Mouse (Mus musculus) liver, embryonic 16.5 days (tissue): Measurements from ENCODE around the gene 1500009C09Rik. TPM values are rescaled to one million over a fixed set of nuclear protein-coding genes. Genes with fewer than 3 reads are reported as not detected.
"Not testable (repeated sequence)": the region's sequence is repeated elsewhere in the genome, so short reads cannot be mapped to it uniquely, and the experiment has no call there.

Source experiments
- ATAC-seq: fragments of 200-750 bp; cut with Nextera tagmentation; 2 replicates; pipeline ENCODE4 v1.8.0; 2017; ENCODE audit warnings: low read depth, mild to moderate bottlenecking, moderate number of reproducible peaks, moderate library complexity
- H3K27ac ChIP-seq: fragments of 300-500 bp; sonication (generic); 2 replicates; pipeline ENCODE4 v1.5.1; 2014; ENCODE audit warnings: mild to moderate bottlenecking, low read length
- H3K27me3 ChIP-seq: fragments of 300-500 bp; sonication (generic); 2 replicates; pipeline ENCODE4 v1.6.1; 2014; ENCODE audit warnings: low read depth, low read length, mixed read lengths; ENCODE audit not compliant: control insufficient read depth, insufficient read depth
- H3K36me3 ChIP-seq: fragments of 300-500 bp; sonication (generic); 2 replicates; pipeline ENCODE4 v1.6.1; 2014; ENCODE audit warnings: mild to moderate bottlenecking; ENCODE audit not compliant: control insufficient read depth, insufficient read depth
- H3K4me1 ChIP-seq: fragments of 300-500 bp; sonication (generic); 2 replicates; pipeline ENCODE4 v1.6.1; 2014; ENCODE audit warnings: low read depth, low read length, mixed read lengths; ENCODE audit not compliant: control insufficient read depth
- H3K4me2 ChIP-seq: fragments of 300-500 bp; sonication (generic); 2 replicates; pipeline ENCODE4 v1.6.1; 2014; ENCODE audit warnings: low read depth, low read length, mixed read lengths
- H3K4me3 ChIP-seq: fragments of 300-500 bp; sonication (generic); 2 replicates; pipeline ENCODE4 v1.5.1; 2014; ENCODE audit warnings: low read depth, mild to moderate bottlenecking, low read length
- H3K9ac ChIP-seq: fragments of 300-500 bp; sonication (generic); 2 replicates; pipeline ENCODE4 v1.6.1; 2014; ENCODE audit warnings: low read depth, low read length
- H3K9me3 ChIP-seq: fragments of 300-500 bp; sonication (generic); replicated peaks from 2 replicates; pipeline ENCODE4 v1.6.1; 2016; ENCODE audit warnings: low read length; ENCODE audit not compliant: control insufficient read depth
- WGBS: fragments of 180-500 bp; shearing (Covaris S2); extraction: QIAGEN DNeasy Blood & Tissue Kit; methylation state at CpG from one replicate; pipeline ENCODE4 v1.1.7; 2014; ENCODE audit not compliant: insufficient replicate concordance; 5-methylcytosine and 5-hydroxymethylcytosine counted together
- polyA plus RNA-seq: library from polyadenylated mRNA; unstranded; fragments of >200 nt; fragmentation: Nextera tagmentation; extraction: Ambion mirVana; gene quantifications from 2 replicates; pipeline ENCODE4 v1.2.1, GENCODE M21; 2015

The 1500009C09Rik gene
- polyA plus RNA-seq, 1 experiment from 2014 or later = not detected

DNA sequence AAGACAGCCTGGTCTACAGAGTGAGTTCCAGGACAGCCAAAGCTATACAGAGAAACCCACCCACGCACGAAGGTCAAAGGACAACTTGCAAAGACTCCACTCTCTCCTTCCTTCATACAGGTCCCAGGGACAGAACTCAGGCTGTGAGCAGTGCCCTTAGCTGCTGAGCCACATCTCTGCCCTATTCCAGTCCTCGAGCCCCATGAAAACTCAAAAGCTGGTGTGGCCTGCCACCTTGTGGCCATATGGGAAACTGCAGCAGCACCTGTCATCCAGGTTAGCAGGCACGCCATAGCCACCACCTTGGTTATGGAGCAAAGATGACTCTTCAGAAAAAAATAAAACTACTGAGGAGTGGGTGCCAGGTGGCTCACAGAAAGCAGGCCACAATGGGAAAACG is 15.6 kb upstream of the 1500009C09Rik start:
- 16% methylated on average over 5 of the region's 5 CpGs for WGBS
- Histone ChIP-seq H3K9me3 (no peaks in the 10 kb centered on the region), H3K4me1 (peaks cover 7% of the 10 kb centered on the region)

DNA sequence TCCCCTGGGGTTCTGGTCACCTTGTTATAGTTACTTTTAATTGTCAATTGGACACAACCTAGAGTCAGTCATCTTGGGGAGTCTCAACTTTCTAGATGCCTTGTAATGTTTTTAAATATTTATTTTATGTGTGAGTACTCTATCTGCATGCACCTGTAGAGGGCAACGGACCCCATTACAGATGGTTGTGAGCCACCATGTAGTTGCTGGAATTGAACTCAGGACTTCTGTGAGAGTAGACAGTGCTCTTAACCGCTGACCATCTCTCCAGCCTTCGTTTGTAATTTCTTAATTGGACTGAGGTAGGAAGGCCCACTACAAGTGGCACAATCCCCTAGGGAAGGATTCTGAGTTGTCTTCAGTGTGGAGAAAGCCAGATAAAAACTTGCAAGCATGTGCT is 8.9 kb upstream of the 1500009C09Rik start:
- Histone ChIP-seq H3K4me3 (peak overlapping the region; percentile 78), H3K4me1 (peaks cover 11% of the 10 kb centered on the region), H3K27ac (no peak overlapping the region), H3K9ac (peak overlapping the region; percentile 84), H3K36me3 (peaks cover 1% of the 10 kb centered on the region), H3K27me3 (no peaks in the 10 kb centered on the region), H3K4me2 (peak overlapping the region; percentile 96), H3K9me3 (no peaks in the 10 kb centered on the region)
- ATAC-seq = no peak
- 67% methylated on average over 3 of the region's 3 CpGs for WGBS

More for the DNA sequence above, 15.6 kb upstream of the 1500009C09Rik start:
- Histone ChIP-seq H3K4me2 (no peak overlapping the region), H3K36me3 (peaks cover 3% of the 10 kb centered on the region), H3K4me3 (no peak overlapping the region), H3K27me3 (no peaks in the 10 kb centered on the region), H3K27ac (no peak overlapping the region), H3K9ac (no peak overlapping the region)
- peak; percentile 62 for ATAC-seq

DNA sequence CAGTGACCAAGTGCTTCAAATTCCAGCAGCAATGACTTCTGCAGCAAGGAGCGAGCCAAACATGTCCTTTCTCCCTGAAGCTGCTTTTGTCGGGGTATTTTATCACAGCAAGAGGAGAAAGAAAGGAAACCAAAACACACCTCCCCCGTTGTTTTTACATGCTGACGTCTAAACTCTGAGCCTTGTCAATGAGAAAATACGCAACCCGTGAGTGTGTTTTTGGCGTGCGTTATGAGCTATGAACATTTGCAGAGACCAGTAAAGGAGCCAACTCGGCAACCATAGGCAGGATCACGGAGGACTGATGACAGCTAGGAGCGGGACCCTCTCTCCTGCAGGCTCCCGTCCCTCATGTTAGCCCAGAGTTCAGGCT is 8.5 kb upstream of the 1500009C09Rik start:
- Histone ChIP-seq H3K9ac (peak overlapping the region; percentile 84), H3K27ac (peak overlapping the region; percentile 86), H3K9me3 (no peaks in the 10 kb centered on the region), H3K27me3 (no peaks in the 10 kb centered on the region), H3K4me1 (peaks cover 11% of the 10 kb centered on the region), H3K36me3 (no peaks in the 10 kb centered on the region), H3K4me3 (peak overlapping the region; percentile 78), H3K4me2 (peak overlapping the region; percentile 96)
- ATAC-seq = no peak
- 4% methylated on average over 12 of the region's 12 CpGs for WGBS

GRCm38 (mm10) chr15:82244115-82244804 is 7.9 kb upstream of the 1500009C09Rik start, which contains the start of gene Cenpm:
TSS of gene Cenpm (minus strand) at chr15:82244748.
- Histone ChIP-seq H3K27ac (peak within 1 kb of the TSS; percentile 86), H3K4me2 (peak within 1 kb of the TSS; percentile 96), H3K27me3 (no peaks in the 10 kb centered on the region), H3K9me3 (no peaks in the 10 kb centered on the region), H3K4me3 (peak within 1 kb of the TSS; percentile 78), H3K9ac (peak within 1 kb of the TSS; percentile 84), H3K4me1 (peaks cover 11% of the 10 kb centered on the region), H3K36me3 (no peaks in the 10 kb centered on the region)
- peak; percentile 98 for ATAC-seq
- under 1% methylated on average over 65 of the region's 65 CpGs for WGBS

GRCm38 (mm10) chr15:82244805-82245161 is 7.4 kb upstream of the 1500009C09Rik start:
- H3K36me3 ChIP-seq, H3K27me3 ChIP-seq, H3K9me3 ChIP-seq, ATAC-seq: not testable (repeated sequence)
- Histone ChIP-seq H3K4me2 (peak overlapping the region; percentile 96), H3K4me3 (peak overlapping the region; percentile 78), H3K9ac (peak overlapping the region; percentile 84), H3K4me1 (peaks cover 11% of the 10 kb centered on the region), H3K27ac (peak overlapping the region; percentile 86)
- 21% methylated on average over 9 of the region's 9 CpGs for WGBS

- no peak overlapping the region for H3K4me3 ChIP-seq
These were observed 4.9 kb upstream of the 1500009C09Rik start for GRCm38 (mm10) chr15:82247131-82247776.

DNA sequence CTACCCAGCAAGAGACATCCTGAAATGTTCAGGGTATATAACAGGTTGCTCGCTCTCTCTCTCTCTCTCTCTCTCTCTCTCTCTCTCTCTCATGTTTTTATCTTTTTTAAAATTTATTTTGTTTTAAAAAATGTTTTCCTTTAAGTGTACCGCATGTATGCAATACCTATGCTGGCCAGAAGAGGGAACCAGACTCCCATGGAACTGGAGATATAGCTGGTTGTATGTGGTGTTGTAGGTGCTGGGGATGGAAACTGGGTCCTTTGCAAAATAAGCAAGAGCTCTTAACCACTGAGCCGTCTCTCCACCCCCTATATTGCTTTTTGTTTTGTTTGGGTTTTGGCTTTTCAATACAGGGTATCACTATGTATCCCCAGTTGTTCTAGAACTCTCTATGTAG is 618 bp upstream of the 1500009C09Rik start:
- no peak overlapping the region for H3K27ac ChIP-seq
- no peak overlapping the region for H3K9ac ChIP-seq
- WGBS = 75% methylated on average over 3 of the region's 3 CpGs
- ATAC-seq = no peak
- no peaks in the 10 kb centered on the region for H3K36me3 ChIP-seq
- no peaks in the 10 kb centered on the region for H3K9me3 ChIP-seq
- no peak overlapping the region for H3K4me2 ChIP-seq
- H3K4me1 ChIP-seq = no peaks in the 10 kb centered on the region
- no peaks in the 10 kb centered on the region; the same call in 1 of the 2 replicates for H3K27me3 ChIP-seq
- no peak overlapping the region for H3K4me3 ChIP-seq

More at GRCm38 (mm10) chr15:82247131-82247776, 4.9 kb upstream of the 1500009C09Rik start:
- H3K27me3 ChIP-seq = no peaks in the 10 kb centered on the region
- H3K9ac ChIP-seq = no peak overlapping the region
- no peak overlapping the region for H3K27ac ChIP-seq
- ATAC-seq = no peak
- H3K4me1 ChIP-seq = peaks cover 11% of the 10 kb centered on the region
- H3K4me2 ChIP-seq = no peak overlapping the region
- H3K36me3 ChIP-seq = no peaks in the 10 kb centered on the region
- WGBS = 51% methylated on average over 3 of the region's 3 CpGs
- H3K9me3 ChIP-seq = no peaks in the 10 kb centered on the region

DNA sequence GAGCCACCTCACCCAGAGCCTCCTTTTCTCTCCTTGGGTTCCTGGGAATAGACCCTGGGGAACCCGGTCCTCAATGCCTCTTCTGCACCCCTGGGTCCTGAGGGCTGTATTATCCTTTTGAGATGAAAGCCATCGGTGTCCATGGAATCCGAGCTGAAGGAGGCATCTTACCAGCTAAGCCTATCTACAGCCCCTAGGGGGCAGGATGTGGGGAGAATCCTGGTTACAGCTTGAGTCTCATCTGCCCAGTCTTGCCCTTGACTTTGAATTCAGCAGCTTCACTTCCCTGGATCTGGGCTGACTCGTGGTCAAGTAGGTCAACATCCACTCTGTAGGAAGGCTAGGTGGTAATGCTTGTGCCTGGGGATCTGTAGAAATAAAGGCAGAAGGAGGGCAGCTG is 3.1 kb downstream of the 1500009C09Rik start:
- ATAC-seq = no peak
- 33% methylated on average over 4 of the region's 4 CpGs for WGBS

GRCm38 (mm10) chr15:82255944-82256383 is 3.8 kb downstream of the 1500009C09Rik start:
- WGBS = 30% methylated on average over 10 of the region's 10 CpGs
- H3K4me3 ChIP-seq = no peak overlapping the region
- no peaks in the 10 kb centered on the region for H3K9me3 ChIP-seq
- H3K4me2 ChIP-seq = no peak overlapping the region
- H3K27ac ChIP-seq = no peak overlapping the region
- no peak for ATAC-seq
- H3K36me3 ChIP-seq = no peaks in the 10 kb centered on the region
- H3K27me3 ChIP-seq = no peaks in the 10 kb centered on the region; the same call in 1 of the 2 replicates
- H3K4me1 ChIP-seq = no peaks in the 10 kb centered on the region
- no peak overlapping the region for H3K9ac ChIP-seq

More for the DNA sequence above, 3.1 kb downstream of the 1500009C09Rik start:
- Histone ChIP-seq H3K4me3 (no peak overlapping the region), H3K27ac (no peak overlapping the region), H3K36me3 (no peaks in the 10 kb centered on the region), H3K27me3 (no peaks in the 10 kb centered on the region; the same call in 1 of the 2 replicates), H3K4me1 (no peaks in the 10 kb centered on the region), H3K9ac (no peak overlapping the region), H3K9me3 (no peaks in the 10 kb centered on the region), H3K4me2 (no peak overlapping the region)
